Mouse (Mus musculus): ENCODE measurements around the gene Hagh.

The Hagh gene

DNA sequence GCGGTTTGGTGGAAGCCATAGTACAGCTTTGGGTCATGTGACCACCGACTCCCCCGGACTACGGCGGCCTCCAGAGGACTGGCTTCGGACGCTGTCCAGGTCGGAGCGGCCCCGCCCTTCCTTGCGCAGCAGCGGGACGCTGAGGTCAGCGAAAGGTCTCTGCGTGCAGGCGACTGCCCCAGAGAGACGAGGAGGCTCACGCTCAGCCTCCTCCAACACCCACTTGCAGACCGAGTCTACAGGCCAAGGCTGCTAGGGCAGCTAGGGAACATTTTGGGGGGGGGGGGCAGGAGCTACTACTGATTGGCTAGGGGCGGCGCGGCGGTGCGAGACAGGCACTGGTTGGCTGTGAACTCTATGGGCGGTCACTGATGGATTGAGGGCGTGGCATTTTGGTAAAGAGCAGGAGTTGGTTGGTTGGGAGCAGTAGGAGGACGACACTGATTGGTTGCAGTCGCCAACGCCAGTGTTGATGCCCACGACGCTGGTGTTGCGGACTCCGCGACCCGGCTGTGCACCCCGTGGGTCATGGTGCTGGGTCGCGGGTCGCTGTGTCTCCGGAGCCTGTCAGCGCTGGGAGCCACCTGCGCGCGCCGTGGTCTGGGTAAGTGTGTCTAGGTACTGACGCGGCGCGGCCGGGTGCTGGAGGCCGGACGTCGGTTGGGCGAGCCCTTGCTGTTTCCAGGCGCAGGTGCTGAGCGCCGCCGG, 10.3 kb downstream of the Hagh start, which contains the start of gene Fahd1:
Gene Fahd1 (minus strand): TSS at position 300 of the 708 bp plus-strand sequence.
- CTCF ChIA-PET, result interaction anchor here (1.1 kb wide), 1 partner anchor 32 kb away, joined by 4 read pairs; no protein-coding TSS in a partner anchor

- CTCF ChIA-PET, result interaction anchor here (1.1 kb wide), 1 partner anchor 31 kb away, joined by 4 read pairs; no protein-coding TSS in a partner anchor
Measured at GRCm38 (mm10) chr17:24850773-24851127, 10.8 kb downstream of the Hagh start.

DNA sequence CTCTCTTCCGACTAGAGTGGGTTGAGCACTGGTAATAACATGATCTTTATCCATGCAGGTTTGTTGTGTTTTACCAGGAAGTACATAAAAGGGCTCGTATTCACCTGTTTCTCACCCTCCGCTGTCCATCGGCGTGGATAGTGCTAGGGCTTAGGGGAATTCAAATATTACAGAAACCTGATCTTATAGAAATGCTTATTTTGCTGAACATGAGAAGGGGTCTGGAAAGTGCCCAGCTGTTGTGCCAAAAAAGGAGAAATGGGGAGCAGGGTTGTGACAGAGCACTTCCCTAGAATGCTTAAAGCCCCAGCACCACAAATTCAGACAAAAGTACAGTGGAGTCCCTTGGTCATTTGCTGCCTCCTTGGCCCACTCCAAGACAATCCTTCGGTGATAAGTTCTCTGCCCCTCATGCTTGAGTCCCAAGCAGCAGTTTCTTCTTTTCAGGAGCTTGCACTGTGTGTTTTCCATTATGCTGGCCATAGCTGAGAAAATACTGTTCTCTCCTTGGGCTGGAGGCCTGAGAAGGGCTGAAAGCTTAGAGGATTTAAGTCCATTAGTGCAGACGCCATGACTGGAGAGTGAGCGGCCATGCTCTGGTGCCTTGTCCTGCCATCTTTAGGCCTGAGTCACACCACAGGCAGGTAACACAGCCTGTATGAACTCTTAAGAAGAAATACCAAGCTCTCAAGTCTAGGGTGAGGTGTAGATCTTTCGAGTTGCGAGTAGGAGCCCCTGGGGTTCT, 11.6 kb downstream of the Hagh start:
- CTCF ChIA-PET, result interaction anchor here (1.1 kb wide), 1 partner anchor 31 kb away, joined by 4 read pairs; no protein-coding TSS in a partner anchor

- CTCF ChIA-PET, result no interaction called here
Measured at GRCm38 (mm10) chr17:24855838-24856464, 16.0 kb downstream of the Hagh start.

DNA sequence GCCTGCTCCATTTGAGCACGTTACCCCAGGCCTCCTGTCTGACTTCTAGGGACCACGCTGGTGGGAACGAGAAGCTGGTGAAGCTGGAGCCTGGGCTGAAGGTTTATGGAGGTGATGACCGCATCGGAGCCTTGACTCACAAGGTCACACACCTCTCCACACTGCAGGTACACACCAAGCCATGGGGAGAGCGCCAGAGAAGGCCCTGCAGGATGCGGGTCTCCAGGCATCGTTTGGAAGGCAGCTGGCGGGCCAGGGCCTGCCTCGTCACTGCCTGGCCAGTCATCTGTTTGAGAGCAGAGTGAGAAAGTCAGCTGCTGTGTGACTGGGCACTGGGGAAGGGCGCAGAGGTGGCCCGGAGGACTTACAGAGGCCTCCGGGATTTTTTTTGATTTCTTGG, 16.6 kb downstream of the Hagh start:
- CTCF ChIA-PET, result no interaction called here

DNA sequence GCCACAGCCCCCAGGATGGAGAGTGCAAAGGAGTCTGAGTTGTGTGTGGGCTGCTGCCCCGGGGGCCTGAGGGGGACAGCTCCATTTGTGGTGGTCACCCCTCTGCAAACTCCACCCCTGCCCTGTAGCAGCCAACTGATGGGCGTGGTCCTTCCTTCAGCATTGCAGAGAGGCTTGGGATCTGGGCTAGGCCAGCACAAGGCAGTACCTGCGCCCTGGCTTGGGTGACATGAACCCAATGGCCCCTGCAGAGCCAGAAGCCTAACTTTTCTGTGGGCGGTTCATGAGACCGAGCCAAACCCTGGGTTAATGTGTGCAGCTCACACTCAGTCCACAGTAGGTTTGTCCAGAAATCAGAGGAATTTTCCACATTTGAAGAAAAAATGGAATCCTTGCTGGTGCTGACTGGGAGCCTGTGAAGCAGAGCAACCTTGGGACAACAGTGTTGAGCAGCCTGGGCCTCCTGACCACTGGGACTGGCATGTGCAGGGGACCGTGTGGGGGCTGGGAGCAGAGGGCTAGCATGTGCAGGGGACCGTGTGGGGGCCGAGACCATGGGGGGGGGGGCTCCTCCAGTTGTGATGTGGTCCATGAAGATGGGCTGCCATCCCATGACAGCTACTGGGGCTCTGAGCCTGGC, 18.0 kb downstream of the Hagh start:
- CTCF ChIA-PET, result no interaction called here

- CTCF ChIA-PET, result no interaction called here
Measured at GRCm38 (mm10) chr17:24858967-24859366, 19.0 kb downstream of the Hagh start.

- CTCF ChIA-PET, result no interaction called here
Measured at GRCm38 (mm10) chr17:24860076-24860475, 20.1 kb downstream of the Hagh start.

- CTCF ChIA-PET, result no interaction called here
Measured at GRCm38 (mm10) chr17:24861785-24862184, 21.8 kb downstream of the Hagh start.

GRCm38 (mm10) chr17:24865776-24866175, 25.8 kb downstream of the Hagh start, which contains the start of gene Igfals:
Igfals (plus strand) TSS chr17:24865997.
- CTCF ChIA-PET, result no interaction called here

DNA sequence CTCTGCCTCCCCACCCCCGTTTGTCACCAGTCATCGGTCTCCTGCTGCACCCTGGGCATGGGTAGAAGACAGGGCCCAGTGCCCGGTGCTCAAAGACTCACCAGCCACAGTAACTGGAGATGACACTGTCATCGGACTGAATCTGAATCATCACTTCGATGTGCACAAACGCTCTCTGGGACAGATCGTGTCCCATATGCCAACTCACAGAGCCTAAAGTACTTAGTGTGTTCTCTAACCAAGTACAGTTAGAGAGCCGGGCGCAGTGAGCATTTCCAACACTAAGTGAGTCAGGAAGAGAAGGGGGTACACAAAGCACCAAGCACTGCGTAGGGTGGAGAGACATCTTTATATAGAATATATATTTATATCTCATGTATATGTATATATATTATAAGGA, 28.0 kb downstream of the Hagh start:
- CTCF ChIA-PET, result no interaction called here

GRCm38 (mm10) chr17:24873695-24874404, 33.9 kb downstream of the Hagh start:
- CTCF ChIA-PET, result no interaction called here

GRCm38 (mm10) chr17:24874405-24874745, 34.4 kb downstream of the Hagh start:
- CTCF ChIA-PET, result no interaction called here

- CTCF ChIA-PET, result no interaction called here
Measured at GRCm38 (mm10) chr17:24874989-24875388, 35.0 kb downstream of the Hagh start.

DNA sequence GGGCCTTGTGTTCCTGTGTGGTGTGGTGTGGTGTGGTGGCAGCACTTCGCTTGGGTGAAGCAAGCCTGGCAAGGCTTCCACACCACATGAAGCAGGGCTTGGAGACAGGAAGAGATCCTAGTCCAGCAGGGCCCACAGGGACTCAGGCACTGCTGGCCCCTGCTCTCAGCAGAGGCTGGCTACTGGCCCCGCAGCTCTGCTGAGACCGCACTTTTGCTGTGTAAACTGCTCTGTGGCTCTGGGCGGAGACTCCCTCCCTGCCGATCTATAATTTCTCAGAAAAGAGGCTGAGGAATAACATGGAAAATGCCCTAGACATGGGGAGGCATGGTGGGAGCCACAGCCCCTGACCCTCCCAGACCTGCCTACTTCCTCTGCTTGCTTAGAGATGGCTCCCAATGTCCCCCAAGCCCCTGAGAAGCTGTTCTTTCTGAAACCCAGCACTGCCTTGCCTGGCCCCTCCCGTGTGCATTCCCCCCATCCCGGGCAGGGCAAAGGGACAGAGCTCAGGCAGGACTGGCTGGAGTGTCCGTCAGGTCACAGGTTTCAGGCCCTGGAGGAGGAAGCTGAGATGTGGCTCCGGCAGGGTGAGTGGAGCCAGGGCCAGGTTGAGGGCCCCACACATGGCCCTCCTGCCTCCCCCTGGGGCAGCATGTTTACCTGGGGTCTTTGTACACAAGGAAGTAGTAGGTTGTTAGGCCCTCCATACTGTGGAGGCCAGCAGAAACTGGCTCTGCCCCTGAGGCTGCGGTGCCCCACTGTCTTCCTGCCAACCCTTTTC, 37.6 kb downstream of the Hagh start:
- CTCF ChIA-PET, result no interaction called here

DNA sequence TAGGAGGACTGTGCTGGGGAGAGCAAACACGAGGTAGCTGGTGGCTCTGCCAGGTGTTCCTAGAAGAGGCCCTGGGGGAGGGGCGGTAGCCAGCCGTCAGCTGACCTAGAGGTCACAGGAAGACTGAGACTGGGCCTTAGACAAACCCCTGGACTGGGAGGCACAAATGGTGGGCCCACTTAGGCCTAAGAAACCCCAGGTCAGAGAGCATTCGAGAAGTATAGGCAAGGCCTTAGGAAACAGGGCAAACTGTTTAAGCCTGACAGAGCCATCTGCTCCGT, 38.1 kb downstream of the Hagh start:
- CTCF ChIA-PET, result no interaction called here

- CTCF ChIA-PET, result no interaction called here
Measured at GRCm38 (mm10) chr17:24878531-24878930, 38.6 kb downstream of the Hagh start.

GRCm38 (mm10) chr17:24881738-24882440, 41.9 kb downstream of the Hagh start:
- CTCF ChIA-PET, result interaction anchor here (0.6 kb wide), 1 partner anchor 31 kb away, joined by 4 read pairs; no protein-coding TSS in a partner anchor

DNA sequence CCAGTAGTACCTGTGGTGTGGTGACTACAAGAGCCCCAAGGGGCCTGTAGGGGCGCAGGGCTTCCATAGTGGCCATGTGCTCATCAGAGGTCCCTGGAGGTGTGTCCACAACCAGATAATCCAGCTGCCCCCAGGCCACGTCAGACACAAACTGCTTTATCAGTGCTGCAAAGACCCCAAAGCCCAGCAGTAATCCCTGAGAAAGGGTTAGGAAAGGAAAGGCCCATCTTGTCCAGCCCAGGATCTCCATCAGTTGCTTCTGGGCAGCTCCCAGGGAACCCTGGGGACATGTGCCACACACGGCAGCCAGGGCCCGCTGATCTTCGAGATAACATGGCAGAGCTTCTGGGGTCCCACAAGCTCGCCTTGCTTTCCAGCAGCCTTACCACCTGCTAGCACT, 44.4 kb downstream of the Hagh start:
- CTCF ChIA-PET, result no interaction called here

GRCm38 (mm10) chr17:24885356-24886133, 45.6 kb downstream of the Hagh start:
- CTCF ChIA-PET, result no interaction called here

Data from spleen, embryonic (tissue).